In the genomic region with DNA sequence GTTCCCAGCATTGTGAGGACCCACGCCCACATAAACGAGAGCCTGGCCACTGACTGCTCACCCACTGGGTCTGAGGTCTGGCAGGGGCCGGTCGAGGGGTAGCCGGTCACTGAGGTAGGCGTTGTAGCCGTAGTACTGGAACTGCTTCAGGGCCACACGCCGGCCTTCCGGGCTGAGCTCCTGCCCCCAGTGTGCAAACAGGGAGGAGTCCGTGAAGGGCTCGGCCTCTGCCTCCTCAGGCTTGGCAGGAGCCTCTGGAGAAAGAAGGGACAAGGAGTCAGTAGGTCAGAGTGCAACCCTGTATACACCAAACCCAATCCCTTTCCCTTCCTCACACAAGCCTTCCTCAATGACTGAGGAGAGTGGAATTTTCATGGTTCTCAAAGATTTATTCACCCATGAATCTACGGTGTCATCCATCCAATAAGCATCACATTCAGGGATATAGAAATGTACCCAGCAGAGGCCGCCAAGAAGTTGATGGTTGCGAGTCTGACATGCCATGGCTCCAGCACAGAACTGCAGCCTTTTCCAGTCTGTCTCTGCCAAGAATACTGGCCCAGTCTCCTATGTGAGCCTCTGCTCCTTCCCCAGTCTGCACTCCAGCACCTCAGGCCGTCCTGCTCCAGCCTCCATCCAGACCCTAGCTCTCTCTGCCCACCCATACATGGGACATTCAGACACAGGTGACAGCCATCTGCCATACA, we compare ENCODE assay signal across 9 mouse cellular contexts.
A peak's percentile ranks its signal among the peaks of the same experiment; 100 is the strongest.
DNase-seq lines count a peak whose midpoint lies in the region; ATAC-seq lines count a peak whose summit lies in the region.
"Had no signal": no experiment of that assay in that cellular context is flagged by ENCODE, and none has a peak within 500 bp of the region (broad histone marks: within the 10 kb centered on the region; RNA-seq: fewer than 3 reads in every experiment).

No protein-coding gene starts in this region.

- no peak overlapping the region for H3K9ac ChIP-seq in limb, embryonic 11.5 days (ENCODE audit: low read length)
- H3K9ac ChIP-seq in forebrain, embryonic 13.5 days = no peak overlapping the region
- H3K9ac ChIP-seq: neural tube, embryonic 15.5 days had no signal

- H3K4me2 ChIP-seq in limb, embryonic 11.5 days (ENCODE audit: low read depth, severe bottlenecking) = no peak overlapping the region
- H3K4me2 ChIP-seq in forebrain, embryonic 13.5 days = no peak overlapping the region
- H3K4me2 ChIP-seq: neural tube, embryonic 15.5 days had no signal

- no peaks in the 10 kb centered on the region for H3K27me3 ChIP-seq in limb, embryonic 11.5 days (ENCODE audit: control insufficient read depth, insufficient read depth, low read length)
- H3K27me3 ChIP-seq in forebrain, embryonic 13.5 days = no peaks in the 10 kb centered on the region
- H3K27me3 ChIP-seq: neural tube, embryonic 15.5 days had no signal

- no peaks in the 10 kb centered on the region for H3K36me3 ChIP-seq in limb, embryonic 11.5 days (ENCODE audit: control insufficient read depth, insufficient read depth, low read length)
- H3K36me3 ChIP-seq in forebrain, embryonic 13.5 days (ENCODE audit: poor library complexity, severe bottlenecking) = no peaks in the 10 kb centered on the region
- H3K36me3 ChIP-seq: neural tube, embryonic 15.5 days had no signal

- no peak overlapping the region for H3K4me3 ChIP-seq in limb, embryonic 11.5 days (ENCODE audit: low read depth, low read length)
- H3K4me3 ChIP-seq in forebrain, embryonic 13.5 days = no peak overlapping the region
- H3K4me3 ChIP-seq: neural tube, embryonic 15.5 days had no signal

- ATAC-seq in limb, embryonic 11.5 days (ENCODE audit: insufficient number of reproducible peaks, low FRiP score, low TSS enrichment, low read depth) = no peak
- no peak for ATAC-seq in forebrain, embryonic 13.5 days

- peak; percentile 94 for DNase-seq in heart, adult 11 months
- DNase-seq in heart, postnatal 4 days = no peak
- peak; percentile 46 for DNase-seq in testis, postnatal 10 days (ENCODE audit: low spot score)
- no peak for DNase-seq in testis, postnatal 14 days (ENCODE audit: low spot score)
- peak; percentile 36 for DNase-seq in limb, embryonic 11.5 days (ENCODE audit: low spot score)
- peak; percentile 12 for DNase-seq in urinary bladder, postnatal 25 days (ENCODE audit: low spot score)
- DNase-seq in embryo, embryonic 10.5 days (ENCODE audit: low spot score) = no peak

- no peak overlapping the region for H3K27ac ChIP-seq in limb, embryonic 11.5 days (replicated peaks; ENCODE audit: low read depth, low read length)
- no peak overlapping the region for H3K27ac ChIP-seq in forebrain, embryonic 13.5 days
- H3K27ac ChIP-seq: neural tube, embryonic 15.5 days had no signal

- WGBS in limb, embryonic 11.5 days = 67% methylated on average over 16 of the region's 16 CpGs
- 65% methylated on average over 16 of the region's 16 CpGs for WGBS in forebrain, embryonic 13.5 days

- H3K4me1 ChIP-seq in limb, embryonic 11.5 days (ENCODE audit: control insufficient read depth, insufficient read depth, low read length) = no peaks in the 10 kb centered on the region
- no peaks in the 10 kb centered on the region for H3K4me1 ChIP-seq in forebrain, embryonic 13.5 days

- H3K9me3 ChIP-seq in limb, embryonic 11.5 days (ENCODE audit: control insufficient read depth, low read length) = no peaks in the 10 kb centered on the region
- H3K9me3 ChIP-seq in forebrain, embryonic 13.5 days (replicated peaks) = no peaks in the 10 kb centered on the region
- H3K9me3 ChIP-seq: neural tube, embryonic 15.5 days had no signal

Comparison
In these comparisons a context has a peak if more than half of its experiments do, and no peak if none do; other contexts are left out.
1. DNase-seq: peak in heart, adult 11 months (single experiment), testis, postnatal 10 days (single experiment), limb, embryonic 11.5 days (single experiment) and urinary bladder, postnatal 25 days (single experiment); none in heart, postnatal 4 days (single experiment), testis, postnatal 14 days (single experiment) and embryo, embryonic 10.5 days (single experiment).